Mouse (Mus musculus) hindbrain, postnatal 0 days (tissue): ENCODE measurements at regions not wholly inside any gene's neighbourhood (a gene's known extent, or its start where the extent isn't known, plus 50 kb on each side); places are given as distances from the start of the nearest gene placed in this dataset.

Experiments used
- ATAC-seq: fragments of 200-750 bp; cut with Nextera tagmentation; 2 replicates; pipeline ENCODE4 v1.8.0; 2017; ENCODE audit warnings: mild to moderate bottlenecking, moderate TSS enrichment, moderate library complexity
- DNase-seq: peaks from one replicate; pipeline ENCODE4 v3.0.0-alpha.2; 2015; ENCODE audit warnings: low spot score
- H3K27ac ChIP-seq: fragments of 300-500 bp; sonication (generic); 2 replicates; pipeline ENCODE4 v1.5.1; 2014; ENCODE audit warnings: mild to moderate bottlenecking
- H3K27me3 ChIP-seq: fragments of 300-500 bp; sonication (generic); 2 replicates; pipeline ENCODE4 v1.6.1; 2014; ENCODE audit warnings: low read length, mixed read lengths; ENCODE audit not compliant: insufficient read depth
- H3K36me3 ChIP-seq: fragments of 300-500 bp; sonication (generic); 2 replicates; pipeline ENCODE4 v1.6.1; 2014; ENCODE audit warnings: low read length, mixed read lengths; ENCODE audit not compliant: insufficient read depth
- H3K4me1 ChIP-seq: fragments of 300-500 bp; sonication (generic); 2 replicates; pipeline ENCODE4 v1.6.1; 2014; ENCODE audit warnings: antibody characterized with exemption, low read length, mixed read lengths; ENCODE audit not compliant: insufficient read depth
- H3K4me2 ChIP-seq: fragments of 300-500 bp; sonication (generic); 2 replicates; pipeline ENCODE4 v1.6.1; 2014; ENCODE audit warnings: low read depth, mild to moderate bottlenecking, low read length, moderate library complexity, mixed read lengths
- H3K4me3 ChIP-seq: fragments of 300-500 bp; sonication (generic); 2 replicates; pipeline ENCODE4 v1.5.1; 2014; ENCODE audit warnings: low read length
- H3K9ac ChIP-seq: fragments of 300-500 bp; sonication (generic); replicated peaks from 2 replicates; pipeline ENCODE4 v1.6.1; 2014; ENCODE audit warnings: mild to moderate bottlenecking, low read length, moderate library complexity, mixed read lengths
- H3K9me3 ChIP-seq: fragments of 300-500 bp; sonication (generic); 2 replicates; pipeline ENCODE4 v1.6.1; 2016; ENCODE audit warnings: low read length, mixed read lengths
- CTCF ChIP-seq: IDR thresholded peaks from 2 replicates; pipeline ENCODE4 v1.5.1; 2016; ENCODE audit warnings: antibody characterized with exemption, control low read depth, low read depth
- WGBS: fragments of 180-500 bp; shearing (Covaris S2); extraction: QIAGEN DNeasy Blood & Tissue Kit; methylation state at CpG from one replicate; pipeline ENCODE4 v1.1.7; 2014; 5-methylcytosine and 5-hydroxymethylcytosine counted together

GRCm38 (mm10) chr17:61696717-61697116 is 1184.4 kb downstream of the Efna5 start:
- Histone ChIP-seq H3K27me3 (no peaks in the 10 kb centered on the region), H3K9me3 (no peaks in the 10 kb centered on the region), H3K9ac (no peak overlapping the region), H3K27ac (no peak overlapping the region), H3K36me3 (no peaks in the 10 kb centered on the region), H3K4me1 (no peaks in the 10 kb centered on the region), H3K4me2 (no peak overlapping the region), H3K4me3 (no peak overlapping the region)
- no peak for ATAC-seq
- no peak for DNase-seq
- no peak for TF ChIP-seq CTCF
- 98% methylated on average over 2 of the region's 2 CpGs for WGBS

GRCm38 (mm10) chr17:61686325-61686724 is 1194.8 kb downstream of the Efna5 start:
- ATAC-seq (no peak), DNase-seq (no peak)
- Histone ChIP-seq H3K4me2 (no peak overlapping the region), H3K36me3 (no peaks in the 10 kb centered on the region), H3K4me1 (no peaks in the 10 kb centered on the region), H3K27ac (no peak overlapping the region), H3K9ac (no peak overlapping the region), H3K4me3 (no peak overlapping the region), H3K27me3 (no peaks in the 10 kb centered on the region), H3K9me3 (no peaks in the 10 kb centered on the region)
- TF ChIP-seq CTCF, result no peak
- 73% methylated on average over 4 of the region's 4 CpGs for WGBS

- no peak overlapping the region for H3K4me3 ChIP-seq
- H3K27ac ChIP-seq, result no peak overlapping the region
- no peaks in the 10 kb centered on the region for H3K4me1 ChIP-seq
- TF ChIP-seq CTCF, result no peak
- no peaks in the 10 kb centered on the region for H3K36me3 ChIP-seq
- 88% methylated on average over 1 of the region's 1 CpGs for WGBS
- DNase-seq (no peak), ATAC-seq (no peak)
- no peak overlapping the region for H3K4me2 ChIP-seq
- H3K27me3 ChIP-seq, result no peaks in the 10 kb centered on the region
- H3K9me3 ChIP-seq, result no peaks in the 10 kb centered on the region
- no peak overlapping the region for H3K9ac ChIP-seq
These were observed 1196.6 kb downstream of the Efna5 start for GRCm38 (mm10) chr17:61684524-61684923.

- no peak overlapping the region for H3K4me3 ChIP-seq
- no peak for TF ChIP-seq CTCF
- no peaks in the 10 kb centered on the region for H3K9me3 ChIP-seq
- H3K4me1 ChIP-seq, result no peaks in the 10 kb centered on the region
- H3K27me3 ChIP-seq, result no peaks in the 10 kb centered on the region
- WGBS, result 91% methylated on average over 1 of the region's 1 CpGs
- H3K27ac ChIP-seq, result no peak overlapping the region
- no peak for DNase-seq
- no peak for ATAC-seq
- H3K9ac ChIP-seq, result no peak overlapping the region
- no peak overlapping the region for H3K4me2 ChIP-seq
- no peaks in the 10 kb centered on the region for H3K36me3 ChIP-seq
These were observed 1210.5 kb downstream of the Efna5 start for GRCm38 (mm10) chr17:61670651-61671050.

GRCm38 (mm10) chr17:61667428-61667827 is 1213.7 kb downstream of the Efna5 start:
- H3K4me3 ChIP-seq, result no peak overlapping the region
- ATAC-seq, result no peak
- H3K4me1 ChIP-seq, result no peaks in the 10 kb centered on the region
- TF ChIP-seq CTCF, result no peak
- DNase-seq, result peak; percentile 21
- H3K27me3 ChIP-seq, result no peaks in the 10 kb centered on the region
- H3K36me3 ChIP-seq, result no peaks in the 10 kb centered on the region
- H3K4me2 ChIP-seq, result no peak overlapping the region
- no peak overlapping the region for H3K27ac ChIP-seq
- H3K9me3 ChIP-seq, result no peaks in the 10 kb centered on the region
- H3K9ac ChIP-seq, result no peak overlapping the region

GRCm38 (mm10) chr17:61664926-61665325 is 1216.2 kb downstream of the Efna5 start:
- no peak overlapping the region for H3K4me2 ChIP-seq
- ATAC-seq, result no peak
- H3K27ac ChIP-seq, result no peak overlapping the region

GRCm38 (mm10) chr17:61647576-61647975 is 1233.5 kb downstream of the Efna5 start:
- ATAC-seq (no peak), DNase-seq (peak; percentile 11)
- H3K9ac ChIP-seq, result no peak overlapping the region
- H3K4me2 ChIP-seq, result no peak overlapping the region
- no peaks in the 10 kb centered on the region for H3K36me3 ChIP-seq
- TF ChIP-seq CTCF, result no peak
- no peaks in the 10 kb centered on the region for H3K27me3 ChIP-seq
- H3K9me3 ChIP-seq, result no peaks in the 10 kb centered on the region
- no peaks in the 10 kb centered on the region for H3K4me1 ChIP-seq
- H3K4me3 ChIP-seq, result no peak overlapping the region
- no peak overlapping the region for H3K27ac ChIP-seq

More at GRCm38 (mm10) chr17:61664926-61665325, 1216.2 kb downstream of the Efna5 start:
- no peak for TF ChIP-seq CTCF
- Histone ChIP-seq H3K9ac (no peak overlapping the region), H3K4me1 (no peaks in the 10 kb centered on the region), H3K4me3 (no peak overlapping the region), H3K27me3 (no peaks in the 10 kb centered on the region), H3K36me3 (no peaks in the 10 kb centered on the region), H3K9me3 (no peaks in the 10 kb centered on the region)
- no peak for DNase-seq
